ENCODE assay signal across 8 mouse cellular contexts in genomic region chr19:5824826-5825617, GRCm38 (mm10). TPM values are rescaled to one million over a fixed set of nuclear protein-coding genes. Genes with fewer than 3 reads are reported as not detected.
A peak's percentile ranks its signal among the peaks of the same experiment; 100 is the strongest.
DNase-seq lines count a peak whose midpoint lies in the region; ATAC-seq and TF ChIP-seq lines count a peak whose summit lies in the region.

No protein-coding gene starts in this region.

- intact Hi-C loops in heart, adult 2 months (cut with DNase I), result loop anchor here (2.0 kb wide), 1 partner anchor 14 kb away; no protein-coding TSS in a partner anchor

- H3K4me3 ChIP-seq in heart, adult 2 months, result no peak overlapping the region
- H3K4me3 ChIP-seq in liver, adult 2 months (ENCODE audit: insufficient read depth, low read depth, low read length), result no peak overlapping the region
- H3K4me3 ChIP-seq in liver, postnatal 0 days (ENCODE audit: low read depth, low read length), result no peak overlapping the region
- no peak overlapping the region for H3K4me3 ChIP-seq in cerebellum, adult 2 months (replicated peaks; ENCODE audit: insufficient read depth, low read depth, low read length)
- no peak overlapping the region for H3K4me3 ChIP-seq in limb, embryonic 10.5 days
- no peak overlapping the region for H3K4me3 ChIP-seq in forebrain, postnatal 0 days (ENCODE audit: low read depth, low read length)

- peak overlapping the region; percentile 92 for H3K27ac ChIP-seq in heart, adult 2 months
- H3K27ac ChIP-seq in liver, adult 2 months (replicated peaks; ENCODE audit: insufficient read depth, low read depth, low read length), result peak overlapping the region; percentile 64
- H3K27ac ChIP-seq in liver, postnatal 0 days (ENCODE audit: low read depth), result no peak overlapping the region
- peak overlapping the region; percentile 86 for H3K27ac ChIP-seq in cerebellum, adult 2 months (ENCODE audit: insufficient read depth, low read length)
- H3K27ac ChIP-seq in limb, embryonic 10.5 days, result 0 out of 2 replicates have a peak overlapping the region, but pooled peaks have one; percentile 1
- no peak overlapping the region for H3K27ac ChIP-seq in forebrain, postnatal 0 days (ENCODE audit: low read depth, low read length)

- no peak for ATAC-seq in liver, postnatal 0 days
- no peak for ATAC-seq in forebrain, postnatal 0 days

- no peak for TF ChIP-seq EP300 in heart, adult 2 months (IDR thresholded peaks at IDR 0.05; ENCODE audit: insufficient read depth, low read depth, low read length)
- TF ChIP-seq EP300 in liver, postnatal 0 days (IDR thresholded peaks at IDR 0.05; ENCODE audit: low read depth), result no peak

- H3K4me2 ChIP-seq in liver, postnatal 0 days (ENCODE audit: low read depth, low read length), result no peak overlapping the region
- no peak overlapping the region for H3K4me2 ChIP-seq in forebrain, postnatal 0 days (ENCODE audit: low read depth)

- no peaks in the 10 kb centered on the region for H3K9me3 ChIP-seq in liver, postnatal 0 days (ENCODE audit: low read length)
- H3K9me3 ChIP-seq in limb, embryonic 10.5 days (replicated peaks), result no peaks in the 10 kb centered on the region
- no peaks in the 10 kb centered on the region for H3K9me3 ChIP-seq in forebrain, postnatal 0 days (ENCODE audit: low read length)

- H3K36me3 ChIP-seq in heart, adult 2 months (ENCODE audit: control insufficient read depth, insufficient read depth, low read length), result peaks cover 47% of the 10 kb centered on the region
- H3K36me3 ChIP-seq in liver, adult 2 months (ENCODE audit: control insufficient read depth, insufficient read depth, low read length), result peaks cover 40% of the 10 kb centered on the region
- peaks cover 22% of the 10 kb centered on the region for H3K36me3 ChIP-seq in liver, postnatal 0 days (replicated peaks; ENCODE audit: insufficient read depth, low read length)
- no peaks in the 10 kb centered on the region for H3K36me3 ChIP-seq in limb, embryonic 10.5 days
- no peaks in the 10 kb centered on the region for H3K36me3 ChIP-seq in forebrain, postnatal 0 days (ENCODE audit: insufficient read depth)

- no peak for TF ChIP-seq CTCF in heart, adult 2 months (IDR thresholded peaks at IDR 0.05)
- no peak for TF ChIP-seq CTCF in liver, adult 2 months (IDR thresholded peaks at IDR 0.05; ENCODE audit: low read depth, low read length)
- TF ChIP-seq CTCF in liver, postnatal 0 days (IDR thresholded peaks at IDR 0.05; ENCODE audit: low read depth), result no peak
- TF ChIP-seq CTCF in cerebellum, adult 2 months (IDR thresholded peaks at IDR 0.05; ENCODE audit: borderline replicate concordance, insufficient read depth, low read depth, low read length), result no peak
- TF ChIP-seq CTCF in forebrain, postnatal 0 days (IDR thresholded peaks at IDR 0.05; ENCODE audit: low read depth), result no peak

- no peak for DNase-seq in heart, adult 2 months
- DNase-seq in heart, adult 11 months, result no peak
- peak; percentile 56 for DNase-seq in liver, adult 2 months (ENCODE audit: extremely low read depth, low read depth, low spot score)
- DNase-seq in liver, postnatal 0 days, result no peak
- DNase-seq in cerebellum, adult 2 months, result peak; percentile 66 to 81
- DNase-seq in limb, embryonic 10.5 days (ENCODE audit: low spot score), result no peak
- no peak for DNase-seq in ovary, postnatal 36 days (ENCODE audit: low spot score)
- DNase-seq in forebrain, postnatal 0 days, result no peak

- H3K27me3 ChIP-seq in heart, adult 2 months (ENCODE audit: control insufficient read depth, insufficient read depth, low read length), result no peaks in the 10 kb centered on the region
- H3K27me3 ChIP-seq in liver, adult 2 months (ENCODE audit: control insufficient read depth, insufficient read depth, low read length), result no peaks in the 10 kb centered on the region
- H3K27me3 ChIP-seq in liver, postnatal 0 days (ENCODE audit: insufficient read depth, low read length), result no peaks in the 10 kb centered on the region
- no peaks in the 10 kb centered on the region for H3K27me3 ChIP-seq in cerebellum, adult 2 months (ENCODE audit: control insufficient read depth, insufficient read depth, low read length)
- H3K27me3 ChIP-seq in limb, embryonic 10.5 days (ENCODE audit: low read depth, poor library complexity, severe bottlenecking), result no peaks in the 10 kb centered on the region
- no peaks in the 10 kb centered on the region for H3K27me3 ChIP-seq in forebrain, postnatal 0 days (ENCODE audit: insufficient read depth, low read length)

- H3K4me1 ChIP-seq in heart, adult 2 months (ENCODE audit: control insufficient read depth, insufficient read depth, low read length), result peaks cover 27% of the 10 kb centered on the region
- H3K4me1 ChIP-seq in liver, adult 2 months (ENCODE audit: control insufficient read depth, insufficient read depth, low read length), result peaks cover 34% of the 10 kb centered on the region
- peaks cover 26% of the 10 kb centered on the region for H3K4me1 ChIP-seq in liver, postnatal 0 days (ENCODE audit: insufficient read depth)
- peaks cover 30% of the 10 kb centered on the region for H3K4me1 ChIP-seq in cerebellum, adult 2 months (ENCODE audit: control insufficient read depth, insufficient read depth, low read length)
- peaks cover 31% of the 10 kb centered on the region for H3K4me1 ChIP-seq in limb, embryonic 10.5 days
- peaks cover 10% of the 10 kb centered on the region for H3K4me1 ChIP-seq in forebrain, postnatal 0 days (ENCODE audit: insufficient read depth)

- 54% methylated on average over 10 of the region's 10 CpGs for WGBS in heart, adult 2 months
- WGBS in liver, adult 2 months, result 66% methylated on average over 10 of the region's 10 CpGs
- 77% methylated on average over 10 of the region's 10 CpGs for WGBS in liver, postnatal 0 days (ENCODE audit: insufficient replicate concordance)
- 15% methylated on average over 10 of the region's 10 CpGs for WGBS in cerebellum, adult 2 months
- WGBS in limb, embryonic 10.5 days, result 82% methylated on average over 10 of the region's 10 CpGs
- 80% methylated on average over 10 of the region's 10 CpGs for WGBS in forebrain, postnatal 0 days

- no peaks in the 10 kb centered on the region for H3K79me2 ChIP-seq in heart, adult 2 months (replicated peaks; ENCODE audit: control insufficient read depth, insufficient read depth, low read length)
- H3K79me2 ChIP-seq in liver, adult 2 months (ENCODE audit: control insufficient read depth, insufficient read depth, low read length), result no peaks in the 10 kb centered on the region

- TF ChIP-seq POLR2A in heart, adult 2 months (IDR thresholded peaks at IDR 0.05; ENCODE audit: insufficient read depth, low read depth, low read length), result peak; percentile 4; the same call in 1 of the 2 replicates
- no peak for TF ChIP-seq POLR2A in liver, adult 2 months (IDR thresholded peaks at IDR 0.05; ENCODE audit: extremely low read depth, insufficient read depth, low read length)
- peak; percentile 26; the same call in 1 of the 2 replicates for TF ChIP-seq POLR2A in cerebellum, adult 2 months (IDR thresholded peaks at IDR 0.05; ENCODE audit: borderline replicate concordance, insufficient read depth, low read length)

- H3K9ac ChIP-seq in heart, adult 2 months (ENCODE audit: low read depth, low read length), result peak overlapping the region; percentile 39
- peak overlapping the region; percentile 47 for H3K9ac ChIP-seq in liver, adult 2 months (ENCODE audit: low read depth, low read length)
- H3K9ac ChIP-seq in liver, postnatal 0 days (replicated peaks), result no peak overlapping the region
- H3K9ac ChIP-seq in forebrain, postnatal 0 days, result no peak overlapping the region

RNA-seq across cellular contexts. Expression of gene Frmd8, which starts 50.1 kb away (rescaled TPM):
- 1 to 10 TPM; 7.7 to 8.4 TPM for total RNA-seq in heart, adult 2 months (2021)
- 7.0 and 9.3 TPM in 2 replicates for polyA plus RNA-seq in heart, adult 2 months (2012; rRNA removed)
- total RNA-seq in liver, adult 2 months (2014; rRNA removed), result 5.2 and 5.9 TPM in 2 replicates
- polyA plus RNA-seq in liver, adult 2 months (2012; rRNA removed), result 10.3 and 14.2 TPM in 2 replicates
- polyA plus RNA-seq in liver, postnatal 0 days (2015; fragmentation: Nextera tagmentation; extraction: Ambion mirVana), result 8.5 and 9.0 TPM in 2 replicates
- polyA plus RNA-seq in cerebellum, adult 2 months (2012; rRNA removed), result 23.4 and 28.3 TPM in 2 replicates
- 43.5 and 48.7 TPM in 2 replicates for polyA plus RNA-seq in limb, embryonic 10.5 days (2016; fragmentation: Nextera tagmentation; extraction: Ambion mirVana)
- total RNA-seq in forebrain, postnatal 0 days (2014; rRNA removed), result 8.5 and 13.3 TPM in 2 replicates
- 9.0 and 10.3 TPM in 2 replicates for polyA plus RNA-seq in forebrain, postnatal 0 days (2015; fragmentation: Nextera tagmentation; extraction: Ambion mirVana)

RNA-seq across cellular contexts. Expression of gene Slc25a45, which starts 52.6 kb away (rescaled TPM):
- total RNA-seq in heart, adult 2 months (2021), result 1 to 10 TPM; 2.8 TPM
- polyA plus RNA-seq in heart, adult 2 months (2012; rRNA removed), result 7.9 and 8.2 TPM in 2 replicates
- 8.6 and 13.0 TPM in 2 replicates for total RNA-seq in liver, adult 2 months (2014; rRNA removed)
- polyA plus RNA-seq in liver, adult 2 months (2012; rRNA removed), result 52.8 and 57.7 TPM in 2 replicates
- polyA plus RNA-seq in liver, postnatal 0 days (2015; fragmentation: Nextera tagmentation; extraction: Ambion mirVana), result 8.4 and 9.1 TPM in 2 replicates
- 4.3 and 5.0 TPM in 2 replicates for polyA plus RNA-seq in cerebellum, adult 2 months (2012; rRNA removed)
- polyA plus RNA-seq in limb, embryonic 10.5 days (2016; fragmentation: Nextera tagmentation; extraction: Ambion mirVana), result 1.8 TPM in 2 replicates
- total RNA-seq in forebrain, postnatal 0 days (2014; rRNA removed), result 2.2 and 2.6 TPM in 2 replicates
- polyA plus RNA-seq in forebrain, postnatal 0 days (2015; fragmentation: Nextera tagmentation; extraction: Ambion mirVana), result 2.0 and 2.9 TPM in 2 replicates

RNA-seq across cellular contexts. Expression of gene Scyl1, which starts 53.8 kb away (rescaled TPM):
- 10 to 100 TPM; 57.2 to 70.0 TPM for total RNA-seq in heart, adult 2 months (2021)
- polyA plus RNA-seq in heart, adult 2 months (2012; rRNA removed), result 95.6 and 113 TPM in 2 replicates
- total RNA-seq in liver, adult 2 months (2014; rRNA removed), result 28.9 and 35.9 TPM in 2 replicates
- polyA plus RNA-seq in liver, adult 2 months (2012; rRNA removed), result 40.9 and 46.6 TPM in 2 replicates
- polyA plus RNA-seq in liver, postnatal 0 days (2015; fragmentation: Nextera tagmentation; extraction: Ambion mirVana), result 16.9 and 17.0 TPM in 2 replicates
- 158 and 170 TPM in 2 replicates for polyA plus RNA-seq in cerebellum, adult 2 months (2012; rRNA removed)
- polyA plus RNA-seq in limb, embryonic 10.5 days (2016; fragmentation: Nextera tagmentation; extraction: Ambion mirVana), result 71.6 and 78.5 TPM in 2 replicates
- 79.8 and 98.1 TPM in 2 replicates for total RNA-seq in forebrain, postnatal 0 days (2014; rRNA removed)
- polyA plus RNA-seq in forebrain, postnatal 0 days (2015; fragmentation: Nextera tagmentation; extraction: Ambion mirVana), result 62.7 and 68.8 TPM in 2 replicates

Comparison
In these comparisons a context has a peak if more than half of its experiments do, and no peak if none do; other contexts are left out.
1. DNase-seq: peak in liver, adult 2 months (single experiment) and cerebellum, adult 2 months (2 of 2); none in heart, adult 2 months (0 of 2), heart, adult 11 months (single experiment), liver, postnatal 0 days (single experiment), limb, embryonic 10.5 days (single experiment), ovary, postnatal 36 days (single experiment) and forebrain, postnatal 0 days (single experiment).
2. H3K27ac ChIP-seq: peak in heart, adult 2 months (single experiment), liver, adult 2 months (single experiment), cerebellum, adult 2 months (single experiment) and limb, embryonic 10.5 days (single experiment); none in liver, postnatal 0 days (single experiment) and forebrain, postnatal 0 days (single experiment).
3. H3K9ac ChIP-seq: peak in heart, adult 2 months (single experiment) and liver, adult 2 months (single experiment); none in liver, postnatal 0 days (single experiment) and forebrain, postnatal 0 days (single experiment).